Mouse (Mus musculus): ENCODE data around the gene Arhgef40.

DNA sequence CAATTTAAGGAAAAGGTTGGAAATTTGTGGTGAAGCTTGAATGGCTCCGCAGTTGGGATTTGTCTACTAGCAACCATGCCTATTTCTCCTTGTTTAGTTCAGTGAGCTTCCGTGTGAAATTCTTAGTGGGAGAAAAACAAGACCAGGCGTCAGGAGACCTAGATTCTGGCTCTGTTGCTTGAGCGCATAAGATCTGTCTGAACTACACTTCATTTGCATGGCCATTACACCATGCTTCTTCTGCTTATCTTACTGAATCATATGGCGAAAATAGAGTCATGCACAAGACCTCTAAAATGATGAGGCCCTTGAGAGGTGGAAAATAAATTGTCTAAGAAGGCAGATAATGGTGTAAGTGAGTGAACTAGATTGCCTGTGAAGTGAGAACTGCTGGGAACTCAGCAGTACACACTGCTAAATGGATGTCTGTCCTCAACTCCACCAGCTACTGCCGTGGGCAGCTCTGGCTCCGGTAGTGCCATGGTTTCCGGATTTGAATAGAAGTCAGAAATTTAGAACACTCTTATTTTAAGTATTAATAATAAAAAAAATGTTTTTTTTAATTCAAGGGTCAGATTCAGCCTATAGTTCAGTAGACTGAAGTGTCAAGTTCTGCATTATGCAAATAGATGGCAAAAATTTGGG is 37.2 kb downstream of the Arhgef40 start:
- TF ChIP-seq CTCF (IDR thresholded peaks at IDR 0.05) = no peak
- no peak for TF ChIP-seq POLR2A (IDR thresholded peaks at IDR 0.05; ENCODE audit: insufficient read depth, low read depth, low read length)
- no peak for TF ChIP-seq EP300 (IDR thresholded peaks at IDR 0.05; ENCODE audit: insufficient read depth, low read depth, low read length)

All from heart, adult 2 months (tissue).